Mouse (Mus musculus) testis, adult 2 months (tissue): Measurements from ENCODE around the gene Fam131a.

Experiments
- CTCF ChIP-seq: fragments of 200-500 bp; IDR thresholded peaks from 2 replicates; pipeline ENCODE4 v1.5.1; 2012; ENCODE audit warnings: low read depth, mild to moderate bottlenecking, inconsistent platforms, low read length, moderate library complexity; ENCODE audit not compliant: control insufficient read depth, insufficient read depth, insufficient replicate concordance
- POLR2A ChIP-seq: fragments of 200-500 bp; IDR thresholded peaks from 2 replicates; pipeline ENCODE4 v1.6.1; 2012; ENCODE audit warnings: low read depth, mild to moderate bottlenecking, inconsistent platforms, low read length, moderate library complexity; ENCODE audit not compliant: control insufficient read depth

DNA sequence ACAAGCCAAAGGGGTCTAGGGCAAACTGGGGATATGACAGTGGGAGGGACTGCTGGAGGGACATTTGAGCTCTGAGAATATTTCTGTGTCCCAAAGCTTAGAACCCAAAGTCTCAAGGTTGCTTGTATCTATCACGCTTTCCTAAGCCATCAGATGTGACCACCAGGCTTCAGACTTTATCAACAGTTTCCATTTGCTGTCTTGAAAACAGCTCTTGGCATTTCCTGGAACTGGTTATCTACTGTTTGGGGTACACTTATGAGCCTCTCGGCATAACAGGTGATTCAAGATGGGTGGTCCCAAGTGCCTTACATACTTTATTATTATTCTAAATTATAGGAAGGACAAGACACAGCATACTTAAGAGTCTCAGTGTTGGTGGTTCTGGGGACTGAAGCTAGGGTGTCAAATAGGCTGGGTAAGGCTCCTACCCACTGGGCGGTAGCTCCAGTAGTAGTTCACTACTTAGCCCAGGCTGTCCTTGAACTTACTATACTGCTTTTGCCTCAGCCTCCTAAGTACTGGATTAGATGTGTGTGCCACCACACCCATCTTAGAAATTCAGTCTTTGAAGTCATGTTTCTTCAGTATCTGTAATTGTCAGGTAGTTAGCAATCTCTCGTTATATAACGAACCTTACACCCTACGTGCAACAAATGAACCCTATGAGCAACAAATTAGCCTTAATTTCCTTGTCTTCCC lies 10.8 kb downstream of the Fam131a start:
- TF ChIP-seq CTCF, result no peak
- TF ChIP-seq POLR2A, result no peak
